Mouse (Mus musculus): ENCODE results near the gene Fam213a. TPM values are rescaled to one million over a fixed set of nuclear protein-coding genes. Genes with fewer than 3 reads are reported as not detected.

The Fam213a gene
- polyA plus RNA-seq, 1 experiment from 2014 or later = 72.4 TPM

Other genes starting within 250 kb of the Fam213a start
- 0.11 and 0.13 TPM in 2 replicates for gene Sh2d4b, start 120.5 kb downstream of the Fam213a start, polyA plus RNA-seq (2015; fragmentation: Nextera tagmentation; extraction: Ambion mirVana)
- gene Tspan14, start 47.0 kb downstream of the Fam213a start, polyA plus RNA-seq (2015; fragmentation: Nextera tagmentation; extraction: Ambion mirVana) = 65.0 and 65.6 TPM in 2 replicates
- gene Dydc2, start 55.4 kb upstream of the Fam213a start, polyA plus RNA-seq (2015; fragmentation: Nextera tagmentation; extraction: Ambion mirVana) = 0.17 TPM in 1 of 2 replicates, not detected in the other
- gene Dydc1, start 59.1 kb upstream of the Fam213a start, polyA plus RNA-seq (2015; fragmentation: Nextera tagmentation; extraction: Ambion mirVana) = not detected in 2 replicates
- 2.7 and 4.0 TPM in 2 replicates for gene Mat1a, start 91.2 kb upstream of the Fam213a start, polyA plus RNA-seq (2015; fragmentation: Nextera tagmentation; extraction: Ambion mirVana)
- not detected in 2 replicates for gene Sftpa1, start 118.0 kb upstream of the Fam213a start, polyA plus RNA-seq (2015; fragmentation: Nextera tagmentation; extraction: Ambion mirVana)
- 0.21 and 0.98 TPM in 2 replicates for gene Mbl1, start 137.7 kb upstream of the Fam213a start, polyA plus RNA-seq (2015; fragmentation: Nextera tagmentation; extraction: Ambion mirVana)
- gene Sftpd, start 171.4 kb upstream of the Fam213a start, polyA plus RNA-seq (2015; fragmentation: Nextera tagmentation; extraction: Ambion mirVana) = 0.10 and 0.17 TPM in 2 replicates